Mouse (Mus musculus): ENCODE measurements around the gene Igfbp7.
"Not testable (repeated sequence)": the region's sequence is repeated elsewhere in the genome, so short reads cannot be mapped to it uniquely, and the experiment has no call there.

Igfbp7 gene

DNA sequence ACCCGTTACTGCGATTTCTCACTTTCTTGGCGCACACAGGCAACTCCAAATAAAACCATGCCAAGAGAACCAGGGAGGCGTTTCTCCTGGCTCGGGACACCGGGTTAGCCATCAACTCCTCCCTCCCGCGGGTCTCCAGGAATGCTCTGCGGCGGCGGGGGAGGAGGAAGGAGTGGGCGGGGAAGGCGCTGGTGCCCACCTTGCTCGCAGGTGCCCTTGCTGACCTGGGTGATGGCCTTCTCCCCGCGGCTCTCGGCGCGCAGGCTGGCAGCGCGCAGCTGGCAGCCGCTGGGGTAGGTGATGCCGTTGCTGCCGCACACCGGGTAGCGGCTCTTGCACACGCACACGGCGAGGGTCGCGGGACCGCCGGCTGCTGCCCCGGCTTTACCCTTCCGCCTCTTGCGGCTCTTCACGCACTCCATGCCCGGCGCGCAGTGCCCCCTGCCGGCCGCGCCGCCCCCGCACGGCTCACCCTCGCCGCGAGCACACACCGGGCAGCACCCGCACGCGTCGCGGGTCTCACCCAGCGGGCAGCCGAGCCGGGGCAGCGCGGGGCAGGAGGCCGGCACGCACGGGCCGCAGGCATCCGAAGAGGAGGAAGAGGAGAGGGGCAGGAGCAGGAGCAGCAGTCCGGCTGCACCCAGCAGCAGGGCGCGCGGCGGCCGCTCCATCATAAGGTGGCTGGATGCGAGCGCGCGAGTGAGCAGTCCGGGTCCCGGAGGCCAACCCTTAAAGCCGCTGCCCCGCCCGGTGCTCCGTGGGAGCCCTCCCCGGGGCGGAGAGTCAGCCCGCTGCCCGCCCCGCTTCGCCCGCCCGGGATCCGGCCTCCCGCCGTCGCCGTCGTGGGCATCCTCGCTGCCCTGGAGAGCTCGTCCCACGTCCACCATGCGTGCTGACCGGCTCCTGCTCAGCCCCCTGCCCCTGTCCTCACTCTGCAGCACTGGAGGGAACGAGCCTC is at the start of gene Igfbp7:
TSS of gene Igfbp7 (minus strand) at position 701 of the 958 bp plus-strand sequence.
- peak; percentile 83 for DNase-seq

DNA sequence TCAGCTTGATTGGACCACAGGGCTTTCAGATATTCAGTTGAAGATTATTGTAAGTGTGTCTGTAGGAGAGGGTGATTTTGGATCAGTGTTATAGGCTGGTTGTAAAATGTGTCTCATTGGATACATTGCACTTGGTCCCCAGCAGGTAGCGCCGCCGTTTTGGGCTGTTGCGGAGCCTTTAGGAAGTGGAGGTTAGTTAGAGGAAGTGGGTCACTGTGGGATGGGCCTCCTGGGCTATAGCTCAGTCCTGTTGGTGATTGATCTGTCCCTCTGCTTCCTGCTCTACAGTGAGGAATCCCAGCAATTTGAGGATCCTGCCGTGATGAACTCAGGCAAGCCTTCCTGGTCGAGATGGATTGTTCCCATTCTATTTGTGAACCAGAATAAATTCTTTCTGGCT is 44.3 kb upstream of the Igfbp7 start:
- no peak for DNase-seq

DNA sequence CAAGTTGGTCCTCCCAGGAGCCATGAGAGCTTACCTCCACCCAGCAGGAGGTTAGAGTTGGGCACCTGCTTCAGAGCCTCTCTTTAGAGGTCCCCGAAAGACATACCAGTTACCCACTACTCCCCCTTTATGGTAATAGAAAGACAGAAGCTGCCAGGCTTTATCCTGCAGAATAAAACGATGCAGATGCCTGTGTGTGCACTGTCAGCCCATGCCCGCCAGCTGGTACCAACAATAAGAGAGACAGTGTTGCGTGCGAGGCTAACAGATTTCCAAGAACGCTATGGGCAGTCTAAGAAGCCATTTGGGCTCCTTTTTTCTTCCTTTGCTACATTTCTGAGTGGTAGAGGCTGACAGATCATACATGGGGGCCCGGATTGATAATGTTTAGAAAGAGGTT is 41.7 kb upstream of the Igfbp7 start:
- DNase-seq = no peak

DNA sequence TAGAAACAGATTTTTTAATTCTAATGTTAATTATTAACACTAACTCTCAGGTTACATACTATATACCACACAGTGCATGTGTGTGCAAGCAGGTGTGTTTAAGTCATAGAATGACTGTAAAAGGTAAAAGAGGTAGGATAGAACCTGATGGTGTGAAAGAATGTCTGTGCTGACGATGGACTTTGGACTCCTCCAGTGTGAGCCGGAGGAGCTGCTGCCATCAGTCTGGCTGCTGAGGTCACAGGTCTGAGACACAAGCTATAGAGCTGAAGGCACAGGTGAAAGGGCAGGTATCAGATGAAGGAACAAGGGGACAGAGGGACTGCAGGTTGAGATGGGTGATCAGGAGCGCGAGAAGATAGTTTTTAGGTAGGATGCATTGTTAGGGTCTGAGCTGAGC is 37.6 kb upstream of the Igfbp7 start:
- no peak for DNase-seq

DNA sequence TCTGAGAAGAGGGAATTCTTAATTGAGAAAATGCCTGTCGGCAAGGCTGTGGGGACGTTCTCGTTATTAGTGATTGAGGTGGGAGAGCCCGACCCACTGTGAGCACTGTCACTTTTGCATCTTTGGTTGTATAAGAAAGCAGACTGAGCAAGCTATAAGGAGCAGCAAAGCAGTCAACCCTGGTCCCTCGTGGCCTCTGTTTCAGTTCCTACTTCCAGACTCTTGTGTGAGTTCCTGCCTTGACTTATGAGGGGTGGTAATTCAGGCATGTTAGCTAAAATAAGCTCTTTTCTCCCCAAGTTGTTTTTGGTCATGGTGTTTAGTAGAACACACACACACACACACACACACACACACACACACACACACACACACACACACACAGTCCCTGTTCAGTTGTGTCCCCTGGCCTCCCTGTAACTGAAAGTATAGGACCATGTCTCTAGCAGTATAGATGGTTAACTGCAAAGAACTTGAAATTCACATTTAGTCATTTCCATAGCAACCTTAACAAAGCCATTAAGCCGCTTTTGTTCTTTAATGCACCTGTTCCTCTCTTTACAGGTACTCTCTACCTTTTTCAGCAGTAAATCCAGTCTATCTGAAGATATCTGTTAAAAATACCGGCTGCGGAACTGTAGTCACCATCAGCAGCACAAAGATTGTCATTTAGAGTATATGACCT is 36.2 kb upstream of the Igfbp7 start:
- no peak for DNase-seq

DNA sequence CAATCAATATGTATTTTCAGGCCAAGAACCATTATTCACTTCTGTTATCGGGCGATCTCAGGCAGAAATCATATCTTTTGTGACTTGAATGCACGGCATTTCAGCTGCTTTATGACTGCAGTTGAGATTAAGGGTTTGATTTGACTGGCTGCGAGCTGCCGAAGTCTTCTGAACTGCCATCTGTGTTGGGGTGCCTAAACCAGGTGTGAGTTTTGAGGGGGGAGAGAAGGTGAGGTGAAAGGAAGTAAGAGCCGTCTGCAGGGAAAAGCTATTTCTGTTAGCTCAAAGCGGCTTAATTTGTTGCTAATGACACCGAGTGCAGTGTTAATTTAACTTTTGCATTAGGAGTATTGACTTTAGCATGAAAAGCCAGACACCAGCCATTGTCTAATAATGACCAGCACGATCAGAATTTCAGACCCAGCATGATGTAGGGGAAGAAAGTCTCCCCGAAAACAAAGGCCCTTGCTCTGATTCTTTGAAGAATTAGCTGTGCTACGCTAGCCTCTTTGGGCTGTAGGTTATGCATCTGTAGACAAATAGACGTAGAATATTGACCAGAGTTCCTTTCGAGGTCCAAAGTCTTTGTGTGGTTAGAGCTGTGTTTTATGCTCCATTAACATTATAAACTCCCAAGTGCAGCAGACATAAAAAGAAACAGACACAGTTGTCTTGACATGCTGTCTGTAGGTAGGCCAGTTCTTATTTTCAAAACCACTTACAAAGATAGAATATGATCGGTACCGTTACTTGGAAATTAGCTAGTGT is 35.2 kb upstream of the Igfbp7 start:
- DNase-seq = no peak

DNA sequence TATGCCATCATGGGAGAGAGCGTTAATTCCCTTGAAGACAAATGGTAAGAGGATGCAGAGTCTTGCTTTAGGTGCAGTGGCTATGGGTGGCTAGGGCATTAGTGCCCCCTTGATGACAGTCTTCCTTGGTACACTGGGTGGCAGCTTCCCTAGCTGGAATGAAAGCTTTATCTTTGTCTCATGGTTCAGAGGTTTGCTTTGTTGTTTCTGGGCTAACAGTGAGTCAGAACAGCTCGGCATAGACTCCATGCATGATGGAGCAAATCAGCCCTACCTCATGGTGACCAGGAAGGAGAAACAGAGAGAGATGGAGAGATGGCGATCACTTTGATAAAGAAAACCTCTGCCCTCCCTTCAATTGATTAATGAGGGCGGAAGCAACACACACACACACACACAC is 28.5 kb upstream of the Igfbp7 start:
- DNase-seq = no peak

DNA sequence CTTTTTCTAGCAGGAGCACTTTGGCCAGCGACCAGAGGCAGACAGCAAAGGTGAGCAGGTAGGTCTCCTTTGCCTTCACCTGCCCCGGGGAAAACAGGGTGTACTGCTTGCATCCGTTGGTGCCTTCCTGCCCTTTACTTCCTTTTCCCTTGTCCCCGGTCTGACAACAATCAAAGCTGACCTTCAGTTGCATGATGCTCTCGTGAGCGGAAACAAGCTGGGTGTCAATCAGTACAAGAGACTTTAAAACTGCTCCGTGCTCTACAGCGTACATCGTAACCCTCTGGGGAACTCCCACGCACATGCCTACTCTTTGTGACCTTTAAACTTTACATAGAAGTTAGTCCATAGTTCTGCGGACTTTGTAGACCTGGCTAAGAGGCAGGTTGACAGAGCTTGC is 26.2 kb upstream of the Igfbp7 start:
- DNase-seq = no peak

DNA sequence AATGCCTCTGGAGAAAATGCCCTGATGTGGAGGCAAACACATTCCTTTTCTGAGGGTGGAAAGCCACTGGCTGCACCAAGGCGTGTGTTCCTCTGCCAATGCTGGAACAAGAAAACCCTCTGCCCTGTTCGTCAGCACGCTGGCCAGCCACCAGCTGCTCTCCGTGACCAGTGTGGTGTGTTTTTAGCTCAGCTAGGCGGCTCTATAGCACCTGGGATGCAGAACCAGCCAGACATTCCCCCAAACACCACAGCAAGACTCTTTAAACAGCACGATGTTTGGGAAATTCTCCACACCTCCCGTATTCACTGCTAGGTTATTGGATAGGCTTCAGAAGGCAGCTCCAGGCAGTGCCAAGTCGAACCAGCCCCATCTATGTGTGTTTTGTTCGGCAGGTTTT is 25.7 kb upstream of the Igfbp7 start:
- DNase-seq = no peak

DNA sequence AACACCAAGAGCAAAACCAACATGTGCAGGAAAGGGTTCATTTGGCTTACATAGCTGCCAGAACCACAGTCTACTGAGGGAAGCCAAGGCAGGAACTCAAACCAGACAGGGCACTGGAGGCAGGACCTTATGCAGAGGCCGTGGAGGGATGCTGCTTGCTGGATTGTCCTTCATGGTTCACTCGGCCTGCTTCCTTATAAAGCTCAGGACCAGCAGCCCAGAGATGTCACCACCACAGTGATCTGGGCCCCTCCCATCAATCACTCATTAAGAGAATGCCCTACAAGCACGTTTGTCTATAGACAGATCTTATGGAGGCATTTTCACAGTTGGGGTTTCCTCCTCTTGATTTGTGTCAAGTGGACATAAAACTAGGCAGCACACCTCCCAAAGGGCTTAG is 25.3 kb upstream of the Igfbp7 start:
- no peak for DNase-seq

DNA sequence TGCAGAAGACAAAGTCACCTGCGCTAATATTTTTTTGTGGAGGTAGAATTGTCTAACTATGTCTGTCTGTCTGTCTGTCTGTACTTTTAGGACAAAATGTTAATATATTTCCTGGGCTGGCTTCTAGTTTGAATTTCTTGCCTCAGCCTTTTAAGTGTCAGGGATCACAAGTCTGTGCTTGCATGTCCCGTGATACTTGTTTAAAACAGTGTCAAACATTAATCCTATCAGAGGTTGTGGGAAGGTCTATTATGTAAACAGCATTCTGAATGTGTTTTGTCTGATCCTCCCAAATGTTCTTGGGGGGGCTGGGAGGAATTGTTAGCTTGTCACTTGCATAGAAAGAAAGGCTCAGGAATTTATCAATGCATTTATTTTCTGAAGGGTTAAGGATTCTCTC is 24.6 kb upstream of the Igfbp7 start:
- DNase-seq = no peak

DNA sequence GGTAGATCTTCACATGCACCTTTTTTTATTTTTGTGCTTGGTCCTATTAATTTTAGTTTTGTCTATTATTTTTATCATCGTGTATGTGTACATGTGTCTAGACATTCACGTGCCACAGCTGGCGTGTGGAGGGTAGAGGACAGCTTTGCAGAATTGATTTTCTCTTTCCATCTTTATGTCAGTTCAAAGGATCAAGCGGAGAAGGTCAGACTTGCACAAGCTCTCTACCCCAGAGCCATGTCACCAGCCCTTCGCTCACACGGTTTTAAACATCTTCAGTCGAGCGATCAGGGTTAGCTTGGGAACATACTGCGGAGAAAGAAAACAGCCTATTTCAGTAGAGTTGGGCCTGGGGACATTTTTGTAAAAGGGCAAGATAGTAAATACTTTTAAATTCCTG is 23.2 kb upstream of the Igfbp7 start:
- no peak for DNase-seq

DNA sequence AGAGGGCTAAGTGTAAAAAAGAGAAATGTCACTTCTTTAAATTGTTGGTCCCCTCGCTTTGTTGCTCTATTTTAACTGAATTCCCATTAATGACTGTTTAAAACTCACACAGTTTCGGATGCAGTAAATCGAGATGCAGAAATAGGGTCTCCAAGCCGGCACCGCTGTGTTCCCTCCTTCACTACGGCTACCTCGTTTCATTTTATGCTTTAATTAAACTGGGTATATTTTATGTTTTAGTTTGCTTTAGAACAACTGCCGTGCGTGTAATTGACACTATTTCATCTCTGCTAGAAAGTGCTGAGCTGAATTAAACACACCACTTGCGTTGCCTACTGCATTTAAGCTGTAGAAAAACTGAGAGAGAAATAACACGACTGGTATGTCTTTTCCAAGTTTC is 22.6 kb upstream of the Igfbp7 start:
- DNase-seq = no peak

DNA sequence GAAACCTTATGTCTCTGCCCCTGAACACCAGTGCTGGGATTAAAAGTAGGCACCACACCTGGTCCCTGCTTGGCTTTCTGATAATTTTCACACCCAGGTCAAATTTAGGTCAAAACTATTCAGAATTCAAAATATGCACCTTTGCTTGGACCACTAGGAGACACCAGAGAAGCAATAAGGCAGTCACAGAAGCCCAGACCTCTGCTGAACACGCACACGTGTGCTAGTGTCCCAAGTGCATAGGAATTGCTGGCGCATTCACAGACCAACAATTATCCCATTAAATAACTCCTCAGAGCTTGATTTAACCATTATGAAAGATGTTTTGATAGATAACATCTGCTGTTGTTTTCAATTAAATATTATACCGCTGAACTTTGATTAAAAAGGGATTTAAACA is 22.2 kb upstream of the Igfbp7 start:
- DNase-seq = no peak

DNA sequence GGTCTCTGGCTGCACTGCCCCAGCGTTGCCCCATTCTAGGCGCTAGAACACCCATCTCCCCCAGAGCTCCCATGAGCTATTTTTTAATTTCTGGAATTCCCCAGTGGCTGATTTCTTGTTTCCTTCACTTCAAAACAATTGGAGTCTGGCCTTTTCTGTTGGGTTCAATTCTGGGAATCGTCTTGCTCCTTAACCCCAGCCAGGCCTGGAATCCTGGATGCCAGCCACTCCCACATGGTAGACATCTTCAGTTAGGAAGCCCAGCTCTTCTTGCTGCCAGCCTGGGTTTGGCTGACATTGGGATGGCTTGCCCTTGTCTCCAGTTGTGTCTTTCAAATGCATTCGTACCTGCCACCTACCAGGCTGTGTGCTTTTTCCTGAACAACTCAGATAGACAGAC is 20.7 kb upstream of the Igfbp7 start:
- peak; percentile 24 for DNase-seq

DNA sequence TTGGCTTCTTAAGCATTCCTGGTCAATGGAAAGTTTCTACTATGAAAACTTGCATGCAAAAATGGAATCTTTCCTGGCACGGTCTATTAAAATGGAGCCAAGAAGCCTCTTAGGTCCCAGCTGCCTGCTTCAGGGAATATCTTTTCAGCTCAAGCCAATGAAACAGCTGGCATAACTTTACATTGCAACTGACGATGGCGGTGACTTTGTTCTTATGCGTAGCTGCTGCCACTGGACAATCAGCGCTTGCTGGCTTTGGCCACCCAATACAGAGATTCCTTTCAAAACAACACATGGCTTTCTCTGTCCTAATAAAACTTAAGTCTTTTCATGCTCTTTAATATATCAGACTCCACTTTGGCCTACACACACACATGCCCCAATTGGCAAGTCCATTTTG is 20.1 kb upstream of the Igfbp7 start:
- DNase-seq = no peak

DNA sequence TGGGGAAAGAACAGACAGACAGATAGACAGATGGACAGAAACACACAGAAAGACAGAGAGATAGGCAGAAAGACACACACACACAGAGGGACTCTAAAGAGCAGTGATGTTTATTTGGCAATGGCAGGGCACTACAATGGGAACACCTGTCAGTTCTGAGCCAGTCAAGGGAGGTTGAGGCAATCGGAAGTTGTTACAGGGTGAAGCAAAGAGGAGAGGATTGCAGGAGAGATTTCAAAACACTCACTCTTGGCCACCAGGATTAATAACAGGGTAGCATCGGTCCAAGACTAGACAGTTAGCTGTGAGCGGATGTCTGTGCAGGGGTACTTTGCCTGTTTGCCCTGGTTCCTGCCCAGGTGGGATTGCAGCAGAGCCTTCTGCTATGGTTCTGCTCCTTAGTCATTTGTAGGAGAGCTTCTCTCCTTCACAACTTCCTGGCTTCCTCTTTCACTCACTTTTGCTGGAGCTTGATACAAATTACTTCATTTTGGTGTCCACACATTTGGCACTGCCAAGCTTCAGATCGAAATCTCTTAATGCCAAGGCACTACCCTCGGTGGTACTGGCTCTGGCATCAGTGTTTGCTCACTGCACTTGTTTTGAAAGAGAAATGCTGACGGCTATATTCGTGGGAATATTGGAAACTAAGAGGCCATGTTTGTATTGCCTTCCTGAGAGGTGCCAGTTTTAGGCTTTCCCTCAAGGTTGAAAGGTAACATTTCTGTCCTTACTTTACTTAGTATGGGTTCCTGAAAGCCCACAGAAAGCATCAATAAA is 18.1 kb upstream of the Igfbp7 start:
- no peak for DNase-seq

DNA sequence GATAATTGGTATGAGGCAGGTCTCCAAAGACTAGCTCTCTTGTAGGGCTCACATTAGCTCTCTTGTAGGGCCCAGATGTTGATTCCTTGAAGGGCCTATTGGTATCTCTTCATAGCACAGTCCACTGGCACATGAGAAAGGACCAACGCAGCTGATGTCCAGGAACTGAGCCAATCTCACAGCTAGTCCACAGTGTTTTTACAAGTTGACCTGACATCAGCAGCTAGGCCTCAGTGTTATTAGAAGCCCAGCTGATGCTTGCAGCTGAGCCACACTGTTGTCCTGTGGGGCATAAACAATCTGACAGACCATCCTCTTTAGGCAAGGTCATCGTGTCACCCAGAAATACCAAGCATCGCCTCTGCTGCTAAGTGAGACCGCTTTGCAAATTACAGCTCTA is 11.7 kb upstream of the Igfbp7 start:
- not testable (repeated sequence) for DNase-seq

DNA sequence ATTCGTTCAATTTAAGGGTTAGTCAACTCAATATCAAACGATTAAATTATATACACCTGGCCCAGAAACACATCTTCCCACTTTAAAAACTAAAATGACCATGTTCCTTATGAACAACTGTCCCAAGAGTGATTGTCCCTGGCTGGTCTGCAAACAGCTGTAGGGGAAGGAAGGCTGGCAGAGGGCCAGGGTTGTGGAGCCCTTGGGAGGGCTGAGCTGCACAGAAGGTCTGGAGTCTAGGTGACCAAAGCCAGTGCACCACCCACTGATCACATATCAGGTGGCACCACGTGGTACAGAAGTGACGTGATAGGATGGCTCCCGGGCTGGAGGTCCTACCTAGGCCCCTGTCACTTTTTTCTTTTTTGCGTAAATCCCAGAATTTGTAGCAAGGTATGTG is 8.2 kb upstream of the Igfbp7 start:
- DNase-seq = no peak

DNA sequence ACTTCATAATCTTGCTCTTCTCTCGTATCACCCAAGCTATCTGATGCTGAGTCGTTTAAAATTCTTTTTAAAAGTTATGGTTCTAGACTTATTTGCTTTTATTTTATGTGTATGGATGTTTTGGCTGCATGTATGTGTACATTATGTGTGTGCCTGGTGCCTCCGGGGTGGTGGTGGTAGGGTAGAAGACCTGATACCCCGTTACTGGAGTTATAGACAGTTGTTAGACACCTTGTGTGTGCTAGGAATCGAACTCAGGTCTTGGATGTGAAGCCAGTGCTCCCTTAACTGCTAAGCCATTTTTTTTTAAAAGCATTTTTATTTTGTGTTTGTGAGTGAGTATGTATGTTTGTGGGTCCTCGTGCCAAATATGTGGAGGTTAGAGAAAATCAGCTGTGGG is 689 bp upstream of the Igfbp7 start:
- DNase-seq = no peak

DNA sequence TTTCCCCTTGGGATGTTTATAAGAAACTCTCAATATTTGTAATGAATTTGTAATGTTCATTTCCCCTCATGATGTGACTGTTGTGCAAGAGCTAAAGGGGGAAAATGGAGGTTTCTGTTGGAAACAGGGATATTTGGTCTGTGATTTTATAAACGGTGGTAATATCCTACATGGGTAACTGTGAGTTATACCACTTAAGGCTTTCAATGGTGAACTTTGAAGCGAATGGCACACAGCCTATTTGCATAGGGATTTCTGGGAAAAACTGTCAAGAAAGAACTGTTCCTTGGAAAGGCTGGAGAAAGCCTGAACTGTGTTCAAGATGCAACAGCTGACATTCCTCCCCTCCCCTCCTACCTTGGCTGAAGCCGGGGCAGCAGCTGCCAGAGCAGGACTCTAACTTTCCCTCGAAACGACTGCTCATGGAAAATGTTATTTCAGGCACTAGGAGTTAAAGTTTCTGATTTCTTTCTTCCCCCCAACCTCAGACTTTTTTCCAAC is 1.4 kb downstream of the Igfbp7 start:
- DNase-seq = peak; percentile 64

DNA sequence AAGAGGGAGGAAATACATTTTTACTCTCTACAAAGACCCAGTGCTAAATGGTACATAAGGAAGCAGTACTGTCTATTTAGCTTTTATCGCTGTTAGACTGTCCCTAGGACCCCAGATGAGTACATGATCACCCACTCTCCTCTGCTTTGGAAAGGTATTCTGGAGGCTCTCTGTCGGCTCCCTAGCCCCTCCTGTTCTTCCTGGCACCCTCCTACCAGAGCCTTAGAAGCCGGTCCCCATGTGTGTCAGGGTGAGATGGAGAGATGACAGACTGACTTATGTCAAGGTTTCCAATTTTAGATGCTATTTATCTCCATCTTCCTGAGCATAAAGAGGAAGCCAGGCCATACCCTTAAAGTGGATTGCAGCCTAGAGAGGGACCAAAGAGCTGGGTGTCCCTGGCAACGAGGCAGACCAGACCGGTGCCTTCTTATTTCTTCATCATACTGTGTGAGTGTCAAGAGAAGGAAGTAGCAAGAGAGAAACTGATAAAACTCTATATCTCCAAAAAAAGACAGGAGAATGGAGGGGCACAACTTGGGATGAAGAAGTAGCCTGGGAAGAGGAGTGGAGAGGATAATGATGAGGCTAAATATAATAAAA is 2.3 kb downstream of the Igfbp7 start:
- DNase-seq = no peak

Data from lung, postnatal 14 days (tissue).